Comparison of ENCODE assay signal across 27 mouse cellular contexts in the genomic region with DNA sequence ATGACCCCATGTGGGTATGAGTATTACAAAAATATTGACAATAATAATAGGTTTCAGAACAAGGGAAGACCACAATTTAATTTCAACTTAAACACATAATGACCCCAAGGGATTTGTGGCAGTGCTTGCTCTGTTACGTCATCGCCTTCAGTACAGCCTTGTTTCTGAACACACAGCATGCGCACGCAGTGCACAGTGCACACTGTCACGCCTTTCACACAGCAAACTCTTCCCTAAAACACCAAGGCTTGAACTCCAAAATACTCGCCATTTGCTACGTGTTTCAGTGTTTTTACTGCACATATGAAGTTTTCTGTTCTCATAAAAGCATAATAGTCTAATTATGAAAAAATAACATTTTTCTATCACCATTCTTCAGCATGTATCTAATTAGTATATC. TPM values are rescaled to one million over a fixed set of nuclear protein-coding genes. Genes with fewer than 3 reads are reported as not detected.
DNase-seq lines count a peak whose midpoint lies in the region; ATAC-seq and TF ChIP-seq lines count a peak whose summit lies in the region.
"Had no signal": no experiment of that assay in that cellular context is flagged by ENCODE, and none has a peak within 500 bp of the region (broad histone marks: within the 10 kb centered on the region; RNA-seq: fewer than 3 reads in every experiment).

No protein-coding gene starts in this region.

- H3K9ac ChIP-seq in CH12.LX (ENCODE audit: insufficient read depth, low read depth), result no peak overlapping the region
- H3K9ac ChIP-seq in midbrain, embryonic 15.5 days, result no peak overlapping the region
- H3K9ac ChIP-seq in forebrain, embryonic 11.5 days (ENCODE audit: low read length), result no peak overlapping the region
- H3K9ac ChIP-seq: embryonic facial prominence, embryonic 13.5 days; embryonic facial prominence, embryonic 15.5 days; forebrain, embryonic 12.5 days had no signal

- no peak overlapping the region for H3K4me2 ChIP-seq in CH12.LX (ENCODE audit: insufficient read depth, low read depth, poor library complexity, severe bottlenecking)
- H3K4me2 ChIP-seq in midbrain, embryonic 15.5 days, result no peak overlapping the region
- H3K4me2 ChIP-seq in forebrain, embryonic 11.5 days (ENCODE audit: low read depth, low read length, severe bottlenecking), result no peak overlapping the region
- H3K4me2 ChIP-seq: embryonic facial prominence, embryonic 13.5 days; embryonic facial prominence, embryonic 15.5 days; forebrain, embryonic 12.5 days had no signal

- no peak overlapping the region for H3K4me3 ChIP-seq in CH12.LX (replicated peaks in 1 of 3; ENCODE audit: low read depth in 2 of 3, low read length in 2 of 3, poor library complexity in 1 of 3)
- no peak overlapping the region for H3K4me3 ChIP-seq in midbrain, embryonic 15.5 days
- no peak overlapping the region for H3K4me3 ChIP-seq in forebrain, embryonic 11.5 days (ENCODE audit: low read depth, low read length)
- H3K4me3 ChIP-seq: embryonic facial prominence, embryonic 13.5 days; embryonic facial prominence, embryonic 15.5 days; forebrain, embryonic 12.5 days had no signal

- H3K36me3 ChIP-seq in CH12.LX (replicated peaks in 1 of 2; ENCODE audit: control insufficient read depth in 1 of 2, insufficient read depth in 1 of 2, low read length in 1 of 2), result no peaks in the 10 kb centered on the region
- H3K36me3 ChIP-seq in splenic B cell, adult 2 months (ENCODE audit: control insufficient read depth, insufficient read depth, low read length, poor library complexity, severe bottlenecking), result no peaks in the 10 kb centered on the region
- no peaks in the 10 kb centered on the region for H3K36me3 ChIP-seq in midbrain, embryonic 15.5 days (replicated peaks)
- no peaks in the 10 kb centered on the region for H3K36me3 ChIP-seq in forebrain, embryonic 11.5 days (ENCODE audit: control insufficient read depth, insufficient read depth, low read length)
- H3K36me3 ChIP-seq: embryonic facial prominence, embryonic 13.5 days; embryonic facial prominence, embryonic 15.5 days; forebrain, embryonic 12.5 days had no signal

- TF ChIP-seq RAD21 in CH12.LX (IDR thresholded peaks at IDR 0.05; ENCODE audit: low read depth, low read length), result no peak

- no peaks in the 10 kb centered on the region for H3K27me3 ChIP-seq in CH12.LX (replicated peaks)
- H3K27me3 ChIP-seq in splenic B cell, adult 2 months (ENCODE audit: control insufficient read depth, insufficient read depth, low read length, poor library complexity, severe bottlenecking), result no peaks in the 10 kb centered on the region
- no peaks in the 10 kb centered on the region for H3K27me3 ChIP-seq in midbrain, embryonic 15.5 days (replicated peaks)
- no peaks in the 10 kb centered on the region; the same call in 1 of the 2 replicates for H3K27me3 ChIP-seq in forebrain, embryonic 11.5 days (ENCODE audit: control insufficient read depth, insufficient read depth, low read length)

- no peak for TF ChIP-seq EP300 in CH12.LX (IDR thresholded peaks at IDR 0.05; ENCODE audit: low read length)

- TF ChIP-seq POLR2A in CH12.LX (IDR thresholded peaks at IDR 0.05; ENCODE audit: low read depth, low read length), result peak; percentile 52

- no peak overlapping the region for H3K27ac ChIP-seq in CH12.LX (ENCODE audit: insufficient read depth, low read depth)
- H3K27ac ChIP-seq in midbrain, embryonic 15.5 days, result no peak overlapping the region
- H3K27ac ChIP-seq in forebrain, embryonic 11.5 days (ENCODE audit: low read depth, low read length), result no peak overlapping the region
- H3K27ac ChIP-seq: embryonic facial prominence, embryonic 13.5 days; embryonic facial prominence, embryonic 15.5 days; forebrain, embryonic 12.5 days had no signal

- dilution Hi-C loops in CH12.LX (cut with MboI; ENCODE audit: extremely low pct_ligation_motif_present, extremely low pct_unique_long_range_greater_than_20kb, low sequenced_read_pairs), result no loop called here

- no peak for TF ChIP-seq CTCF in CH12.LX (conservative IDR thresholded peaks at IDR 0.05 in 1 of 2, IDR thresholded peaks at IDR 0.05 in 1 of 2; ENCODE audit: low read depth in 2 of 2, low read length in 2 of 2)

- DNase-seq in A20 (ENCODE audit: low read depth, low spot score) (peak; percentile 2), CH12.LX (ENCODE audit: extremely low read depth) (peak; percentile 46)
- DNase-seq in splenic B cell, adult 2 months (ENCODE audit: low read depth, low spot score), result peak; percentile 44
- DNase-seq in forebrain, embryonic 11.5 days (ENCODE audit: low spot score), result no peak
- DNase-seq: adrenal gland, adult 2 months; adrenal gland, postnatal 10 days; adrenal gland, postnatal 25 days; cerebellum, adult 11 months; cerebellum, adult 18-20 months; cerebellum, adult 8-10 months; cerebellum, adult 9-11 months; cerebellum, postnatal 14 days; cerebellum, postnatal 36 days; embryo, embryonic 11 days had no signal

- no peaks in the 10 kb centered on the region for H3K79me2 ChIP-seq in CH12.LX (replicated peaks; ENCODE audit: control insufficient read depth, extremely low read depth, insufficient read depth, poor library complexity, severe bottlenecking)

- in situ Hi-C loops in CH12.LX (cut with MboI; ENCODE audit: low pct_ligation_motif_present, low pct_unique_long_range_greater_than_20kb, low sequenced_read_pairs), result no loop called here

- 90% methylated on average over 7 of the region's 7 CpGs for WGBS in midbrain, embryonic 15.5 days
- 88% methylated on average over 7 of the region's 7 CpGs for WGBS in forebrain, embryonic 11.5 days

- H3K4me1 ChIP-seq in CH12.LX (ENCODE audit: control insufficient read depth in 1 of 2, insufficient read depth in 2 of 2), result peaks cover 0 to 3% of the 10 kb centered on the region in 2 experiments; a peak in 1 of 4 replicates
- H3K4me1 ChIP-seq in midbrain, embryonic 15.5 days, result no peaks in the 10 kb centered on the region
- no peaks in the 10 kb centered on the region for H3K4me1 ChIP-seq in forebrain, embryonic 11.5 days (replicated peaks; ENCODE audit: control insufficient read depth, insufficient read depth, low read length)
- H3K4me1 ChIP-seq: embryonic facial prominence, embryonic 13.5 days; embryonic facial prominence, embryonic 15.5 days; forebrain, embryonic 12.5 days had no signal

- no peak for ATAC-seq in midbrain, embryonic 15.5 days (replicated peaks)
- ATAC-seq in forebrain, embryonic 11.5 days (replicated peaks; ENCODE audit: low FRiP score), result no peak
- ATAC-seq: CD4-positive, CD25-positive, alpha-beta regulatory T cell, adult 4 months; forebrain, embryonic 14.5 days; forebrain, embryonic 16.5 days had no signal

- H3K9me3 ChIP-seq in CH12.LX (replicated peaks; ENCODE audit: low read length), result no peaks in the 10 kb centered on the region
- H3K9me3 ChIP-seq in midbrain, embryonic 15.5 days, result no peaks in the 10 kb centered on the region
- H3K9me3 ChIP-seq in forebrain, embryonic 11.5 days (ENCODE audit: control insufficient read depth, low read length), result no peaks in the 10 kb centered on the region
- H3K9me3 ChIP-seq: embryonic facial prominence, embryonic 13.5 days; embryonic facial prominence, embryonic 15.5 days; forebrain, embryonic 12.5 days had no signal

TF ChIP-seq in CH12.LX, 34 proteins besides CTCF, POLR2A, EP300 and RAD21:
- TF ChIP-seq NRF1 (IDR thresholded peaks at IDR 0.05; ENCODE audit: low read depth, low read length), result peak; percentile 71
- peak; percentile 93 for TF ChIP-seq TBP (conservative IDR thresholded peaks at IDR 0.05; ENCODE audit: low read depth, low read length)
- peak; percentile 75; the same call in 1 of the 2 replicates for TF ChIP-seq ZMIZ1 (IDR thresholded peaks at IDR 0.05; ENCODE audit: low read depth, low read length)
- TF ChIP-seq PAX5 (IDR thresholded peaks at IDR 0.05; ENCODE audit: low read length), result no peak
- peak; percentile 46 for TF ChIP-seq ETS1 (conservative IDR thresholded peaks at IDR 0.05; ENCODE audit: low read depth, low read length)
- TF ChIP-seq ELF1 (IDR thresholded peaks at IDR 0.05; ENCODE audit: low read depth, low read length), result no peak
- no peak for TF ChIP-seq UBTF (IDR thresholded peaks at IDR 0.05; ENCODE audit: low read depth, low read length)

RNA-seq across cellular contexts. Expression of a gene that starts 1.0 kb away (rescaled TPM):
- total RNA-seq in CH12.LX (2012; rRNA removed) (0.92 and 1.1 TPM in 2 replicates), CH12.LX (2014; rRNA removed) (1.0 and 2.0 TPM in 2 replicates)
- 0.50 and 0.67 TPM in 2 replicates for polyA plus RNA-seq in CH12.LX (2012; ENCODE audit: insufficient read length, low read depth)
- polyA plus RNA-seq in midbrain, embryonic 15.5 days (2015; fragmentation: Nextera tagmentation; extraction: Ambion mirVana), result 0.10 and 0.37 TPM in 2 replicates
- 0.35 and 0.77 TPM in 2 replicates for polyA plus RNA-seq in forebrain, embryonic 11.5 days (2014; fragmentation: Nextera tagmentation; extraction: Ambion mirVana)

RNA-seq across cellular contexts. Expression of a gene that starts 14.7 kb away (rescaled TPM):
- total RNA-seq in CH12.LX (2012; rRNA removed) (not detected in 2 replicates), CH12.LX (2014; rRNA removed) (not detected in 2 replicates)
- polyA plus RNA-seq in CH12.LX (2012; ENCODE audit: insufficient read length, low read depth), result not detected in 2 replicates
- polyA plus RNA-seq in midbrain, embryonic 15.5 days (2015; fragmentation: Nextera tagmentation; extraction: Ambion mirVana), result not detected in 2 replicates
- not detected in 2 replicates for polyA plus RNA-seq in forebrain, embryonic 11.5 days (2014; fragmentation: Nextera tagmentation; extraction: Ambion mirVana)
- total RNA-seq: adrenal gland, adult 2 months; adrenal gland, postnatal 10 days; adrenal gland, postnatal 25 days; adrenal gland, postnatal 4 days; common myeloid progenitor, adult 5-6 weeks; MEL had no signal
- polyA plus RNA-seq: adrenal gland, adult 2 months; brain, embryonic 14.5 days; embryonic facial prominence, embryonic 11.5 days; embryonic facial prominence, embryonic 13.5 days; embryonic facial prominence, embryonic 15.5 days; forebrain, embryonic 12.5 days; forebrain, embryonic 14.5 days; forebrain, embryonic 16.5 days; frontal cortex, adult 2 months had no signal

RNA-seq across cellular contexts. Expression of a gene that starts 50.6 kb away (rescaled TPM):
- total RNA-seq in CH12.LX (2012; rRNA removed) (64.2 and 72.7 TPM in 2 replicates), CH12.LX (2014; rRNA removed) (116 and 124 TPM in 2 replicates)
- polyA plus RNA-seq in CH12.LX (2012; ENCODE audit: insufficient read length, low read depth), result 92.6 and 95.0 TPM in 2 replicates
- 23.2 and 24.9 TPM in 2 replicates for polyA plus RNA-seq in midbrain, embryonic 15.5 days (2015; fragmentation: Nextera tagmentation; extraction: Ambion mirVana)
- polyA plus RNA-seq in forebrain, embryonic 11.5 days (2014; fragmentation: Nextera tagmentation; extraction: Ambion mirVana), result 33.5 and 33.8 TPM in 2 replicates
